Mouse (Mus musculus): Measurements from ENCODE around the gene Myl4.

DNA sequence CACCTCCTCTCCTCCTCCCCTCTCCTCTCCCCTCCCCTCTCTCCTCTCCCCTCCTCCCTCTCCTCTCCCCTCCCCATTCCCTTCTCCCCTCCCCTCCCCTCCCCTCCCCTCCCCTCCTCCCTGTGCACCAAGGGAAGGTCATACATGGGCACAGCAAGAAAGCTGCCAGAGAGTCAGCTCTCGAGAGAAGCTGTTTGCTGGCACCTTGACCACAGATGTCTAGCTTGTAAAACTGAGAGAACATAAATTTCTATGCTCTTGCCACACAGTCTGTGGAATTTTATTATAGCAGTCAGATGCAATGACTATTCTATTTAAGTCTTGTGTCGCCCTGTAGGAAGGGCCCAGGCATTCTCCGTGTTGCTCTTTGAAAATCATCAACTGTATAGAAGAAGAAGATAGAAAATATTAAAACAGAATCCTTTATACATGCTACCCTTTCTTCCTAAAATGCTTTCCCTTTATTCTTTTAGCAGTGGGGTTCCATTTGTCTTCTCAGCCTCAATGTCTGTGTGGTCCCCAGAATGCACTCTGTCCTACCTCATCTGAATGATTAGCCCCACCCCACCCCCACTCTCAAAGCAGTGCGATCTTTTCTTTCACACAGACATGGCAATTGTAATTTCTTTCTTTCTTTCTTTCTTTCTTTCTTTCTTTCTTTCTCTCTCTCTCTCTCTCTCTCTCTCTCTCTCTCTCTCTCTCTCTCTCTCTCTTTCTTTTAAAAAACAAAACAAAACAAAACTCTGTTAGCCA lies 8.4 kb downstream of the Myl4 start:
- TF ChIP-seq CTCF (conservative IDR thresholded peaks at IDR 0.05; ENCODE audit: low read length) (no peak), POU5F1 (IDR thresholded peaks at IDR 0.05; ENCODE audit: borderline replicate concordance, low read length) (no peak)
